Mouse (Mus musculus) Patski (cell line): ENCODE data around the gene Aknad1. TPM values are rescaled to one million over a fixed set of nuclear protein-coding genes. Genes with fewer than 3 reads are reported as not detected.
A peak's percentile ranks its signal among the peaks of the same experiment; 100 is the strongest.

ENCODE experiments used
- ATAC-seq: fragments of 100-300 bp; one replicate; pipeline ENCODE4 v1.8.0; 2021
- CTCF ChIA-PET: fragments of 350-600 bp; sonication (Branson Sonifier 250); formaldehyde crosslinking; loops from one replicate; lab custom pipeline; 2022; ENCODE audit warnings: inconsistent platforms; lab: Charles Lee
- POLR2A ChIA-PET: fragments of 350-600 bp; sonication (Branson Sonifier 250); formaldehyde crosslinking; loops from one replicate; lab custom pipeline; 2022; ENCODE audit warnings: antibody characterized with exemption, inconsistent platforms; lab: Charles Lee
- DNase-seq: peaks from one replicate; pipeline ENCODE4 v3.0.0-alpha.2; 2011; ENCODE audit warnings: low read depth, low spot score
- H3K27me3 ChIP-seq: fragments of 371-371 bp; one replicate; pipeline ENCODE4 v1.5.1; 2021
- CTCF ChIP-seq: fragments of 100-300 bp; IDR thresholded peaks from one replicate; pipeline ENCODE4 v1.5.1; 2021
- in situ Hi-C: fragments of 300-500 bp; cut with MboI; formaldehyde crosslinking; loops from 3 replicates; pipeline ENCODE4 v1.11.1; 2018; ENCODE audit warnings: low pct_unique_long_range_greater_than_20kb, mixed read lengths
- polyA plus RNA-seq: library from polyadenylated mRNA; unstranded; gene quantifications from one replicate; pipeline ENCODE4 v1.2.3, GENCODE M21; 2021

Gene Aknad1
- polyA plus RNA-seq, 1 experiment from 2014 or later = not detected

DNA sequence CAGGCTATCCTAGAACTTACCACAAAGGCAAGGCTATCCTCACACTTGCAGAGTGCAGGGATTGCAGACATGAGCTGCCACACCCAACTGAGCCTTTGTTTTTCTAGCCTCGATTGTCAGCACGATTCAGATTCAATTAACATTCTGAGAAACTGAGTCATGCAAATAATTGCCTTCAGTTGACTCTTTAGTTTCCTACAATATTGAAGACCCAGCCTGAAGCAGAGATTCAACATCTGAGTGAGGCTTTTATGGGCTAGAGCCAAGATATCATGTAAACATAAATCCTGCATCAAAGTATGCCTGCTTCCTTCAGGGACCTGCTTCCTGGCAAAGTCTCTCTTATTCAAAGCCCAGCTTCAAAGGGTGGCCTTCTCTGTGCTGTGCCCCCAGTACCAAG is 24.2 kb downstream of the Aknad1 start:
- POLR2A ChIA-PET = no interaction called here
- DNase-seq (no peak), ATAC-seq (no peak)
- no peak for TF ChIP-seq CTCF
- in situ Hi-C loops = no loop called here
- CTCF ChIA-PET = interaction anchor here (0.7 to 3.2 kb wide), 8 partner anchors 7 to 62 kb away, joined by 3 to 20 read pairs (median 5); partner anchors contain the start of gene Aknad1
- H3K27me3 ChIP-seq = no peaks in the 10 kb centered on the region

DNA sequence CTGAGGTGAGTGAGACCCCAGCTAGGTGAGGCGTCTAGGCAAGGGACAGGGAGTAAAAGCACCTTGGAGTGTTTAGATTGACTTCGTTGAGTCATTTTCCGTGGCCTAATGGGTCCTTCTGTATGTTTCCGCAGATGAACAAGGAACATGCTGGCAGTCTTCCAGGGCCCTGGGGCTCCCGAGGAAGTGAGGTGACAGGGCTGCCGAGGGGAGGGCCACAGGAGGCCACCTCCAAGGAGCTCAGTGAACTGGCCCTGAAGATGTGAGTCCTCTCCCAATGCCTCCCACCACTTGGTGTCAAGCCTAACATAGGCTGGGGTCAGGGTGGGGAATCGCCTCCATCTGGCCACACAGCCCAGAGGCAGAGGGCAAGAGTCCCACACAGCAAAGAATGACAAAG is 25.5 kb downstream of the Aknad1 start:
- CTCF ChIA-PET = interaction anchor here (1.0 to 1.9 kb wide), 2 partner anchors 14 to 113 kb away, joined by 3 to 5 read pairs; no protein-coding TSS in a partner anchor
- no peaks in the 10 kb centered on the region for H3K27me3 ChIP-seq
- in situ Hi-C loops = no loop called here
- ATAC-seq (no peak), DNase-seq (no peak)
- TF ChIP-seq CTCF = no peak
- POLR2A ChIA-PET = no interaction called here

DNA sequence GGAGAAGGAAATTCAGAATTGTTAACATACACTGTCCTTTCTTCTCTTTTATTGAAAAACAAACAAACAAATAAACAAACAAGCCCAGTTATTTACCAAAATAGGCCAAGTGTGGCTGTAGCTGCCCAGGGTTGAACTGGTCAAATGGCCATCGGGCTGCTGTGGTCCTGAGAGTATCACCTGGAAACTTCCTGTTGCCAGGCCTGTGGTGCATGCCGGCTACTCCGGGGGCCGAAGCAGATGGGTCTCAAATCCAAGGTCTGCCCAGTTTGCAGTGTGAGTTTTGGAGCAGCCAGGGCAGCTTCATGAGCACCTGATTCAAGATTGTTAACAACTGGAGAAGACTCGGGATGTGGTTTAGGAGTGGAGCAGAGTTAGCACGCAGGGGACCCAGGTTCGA is 26.0 kb downstream of the Aknad1 start:
- in situ Hi-C loops = no loop called here
- CTCF ChIA-PET = interaction anchor here (1.0 to 1.9 kb wide), 2 partner anchors 13 to 113 kb away, joined by 3 to 5 read pairs; no protein-coding TSS in a partner anchor

DNA sequence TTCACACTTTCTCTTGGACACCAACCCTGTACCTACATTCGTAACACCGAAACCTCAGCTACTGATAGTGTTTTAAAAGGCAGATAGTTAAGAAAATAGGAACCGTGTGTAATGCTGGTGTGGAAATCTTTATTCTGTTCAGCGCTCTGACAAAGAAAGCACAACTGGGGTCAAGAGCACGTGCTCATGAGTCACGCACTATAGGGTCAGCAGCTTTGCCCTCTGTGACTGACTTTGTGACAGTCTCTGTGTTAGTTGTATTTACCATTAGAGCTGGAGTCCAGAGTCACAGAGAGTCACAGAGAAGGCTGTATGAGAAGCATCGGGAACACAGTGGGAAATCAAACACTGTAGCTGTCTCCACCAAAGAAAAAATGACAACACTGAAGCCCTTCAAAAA is 27.5 kb downstream of the Aknad1 start:
- ATAC-seq = no peak
- no peak for DNase-seq
- CTCF ChIA-PET = interaction anchor here (1.0 to 8.5 kb wide), 2 partner anchors 16 to 68 kb away, joined by 5 to 104 read pairs; no protein-coding TSS in a partner anchor
- in situ Hi-C loops = no loop called here
- POLR2A ChIA-PET = no interaction called here
- TF ChIP-seq CTCF = no peak
- H3K27me3 ChIP-seq = no peaks in the 10 kb centered on the region

More for the DNA sequence above, 26.0 kb downstream of the Aknad1 start:
- no peaks in the 10 kb centered on the region for H3K27me3 ChIP-seq
- POLR2A ChIA-PET = no interaction called here
- DNase-seq (no peak), ATAC-seq (no peak)
- TF ChIP-seq CTCF = no peak

DNA sequence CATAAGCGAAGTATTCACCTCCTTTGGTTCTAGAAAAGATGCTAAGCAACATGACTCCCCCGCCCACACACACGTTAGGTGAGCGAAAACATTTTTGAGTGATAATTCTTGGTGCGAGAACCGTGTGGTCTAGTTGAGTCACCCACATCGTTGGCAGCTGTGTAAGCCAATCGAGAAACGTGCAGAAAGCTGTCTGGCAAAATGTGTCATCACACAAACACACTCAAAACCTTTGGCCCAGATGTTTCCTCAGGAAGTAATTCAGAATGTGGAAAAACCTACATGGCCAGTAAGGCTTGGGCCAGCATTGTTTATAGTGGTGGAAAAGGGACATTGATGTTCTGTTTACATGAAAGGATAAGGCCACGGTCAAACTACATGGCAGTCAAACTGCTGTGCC is 28.0 kb downstream of the Aknad1 start:
- no peak for ATAC-seq
- POLR2A ChIA-PET = no interaction called here

DNA sequence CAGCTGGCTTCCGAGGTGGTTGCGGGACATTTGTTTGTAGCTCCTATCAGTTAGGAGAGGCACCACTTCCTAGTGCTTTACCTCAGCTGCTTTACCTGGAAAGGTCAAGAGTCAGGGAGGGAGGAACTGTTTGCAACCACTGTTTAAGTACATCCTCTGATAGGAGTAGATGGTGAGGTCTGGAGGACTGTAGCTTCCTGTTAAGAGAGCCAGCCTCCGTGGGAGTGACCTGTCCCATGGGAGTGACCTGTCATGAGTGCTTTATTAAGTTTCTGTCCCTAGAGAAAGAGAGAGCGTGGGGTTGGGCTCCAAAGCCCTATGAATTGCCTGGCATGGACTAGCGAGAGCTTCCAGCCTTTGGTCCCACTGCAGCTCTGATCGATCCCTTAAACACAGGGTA is 30.1 kb downstream of the Aknad1 start:
- in situ Hi-C loops = no loop called here
- H3K27me3 ChIP-seq = no peaks in the 10 kb centered on the region
- ChIA-PET POLR2A (interaction anchor here (0.6 to 1.2 kb wide), 3 partner anchors 8 to 134 kb away, joined by 3 to 4 read pairs (median 4); no protein-coding TSS in a partner anchor), CTCF (interaction anchor here (0.9 to 8.5 kb wide), 12 partner anchors 7 to 98 kb away, joined by 3 to 104 read pairs (median 6); partner anchors contain the start of gene Gpsm2)
- TF ChIP-seq CTCF = no peak
- DNase-seq (no peak), ATAC-seq (no peak)

More for the DNA sequence above, 28.0 kb downstream of the Aknad1 start:
- CTCF ChIA-PET = interaction anchor here (8.5 kb wide), 1 partner anchor 68 kb away, joined by 104 read pairs; no protein-coding TSS in a partner anchor
- no peak for TF ChIP-seq CTCF
- no peaks in the 10 kb centered on the region for H3K27me3 ChIP-seq
- in situ Hi-C loops = no loop called here
- DNase-seq = peak; percentile 27

DNA sequence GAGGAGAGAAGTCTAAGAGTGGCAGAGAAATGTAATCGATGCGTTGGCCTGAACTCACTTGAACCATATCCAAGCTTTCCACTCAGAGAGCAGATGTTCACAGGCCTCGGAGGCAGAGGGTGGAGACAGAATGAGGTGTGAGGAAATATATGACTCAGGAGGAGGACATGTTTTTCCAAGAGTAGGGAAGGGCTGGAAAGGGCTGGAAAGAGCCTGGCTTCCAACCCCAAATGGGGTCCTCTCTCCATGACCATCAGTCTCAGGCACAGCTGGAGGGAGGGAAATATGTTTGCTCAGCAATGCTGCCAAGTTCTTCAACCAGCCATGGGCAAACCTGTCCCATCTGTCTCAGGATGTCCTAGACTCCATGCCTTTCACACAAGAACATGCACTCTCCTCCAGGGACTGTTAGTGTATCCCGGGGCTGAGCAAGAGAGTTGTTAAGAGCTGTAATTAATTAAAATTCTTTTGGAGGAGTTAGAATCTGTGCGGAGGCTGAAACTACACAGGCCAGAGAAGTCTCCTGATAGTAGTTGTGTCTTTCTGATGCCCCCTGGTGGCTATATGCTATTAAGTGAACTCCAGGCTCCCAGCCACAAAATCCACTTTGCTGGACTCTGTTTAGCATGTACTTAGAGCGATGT is 31.4 kb downstream of the Aknad1 start:
- H3K27me3 ChIP-seq = no peaks in the 10 kb centered on the region
- ATAC-seq (peak; percentile 78), DNase-seq (peak; percentile 61)
- ChIA-PET CTCF (interaction anchor here (1.0 to 8.5 kb wide), 15 partner anchors 8 to 255 kb away, joined by 3 to 104 read pairs (median 6); partner anchors contain the start of gene Gpsm2), POLR2A (interaction anchor here (0.6 to 1.6 kb wide), 3 partner anchors 9 to 347 kb away, joined by 3 to 7 read pairs (median 3); no protein-coding TSS in a partner anchor)
- TF ChIP-seq CTCF = peak; percentile 92
- in situ Hi-C loops = loop anchor here (5.0 kb wide), 1 partner anchor 64 kb away; no protein-coding TSS in a partner anchor

DNA sequence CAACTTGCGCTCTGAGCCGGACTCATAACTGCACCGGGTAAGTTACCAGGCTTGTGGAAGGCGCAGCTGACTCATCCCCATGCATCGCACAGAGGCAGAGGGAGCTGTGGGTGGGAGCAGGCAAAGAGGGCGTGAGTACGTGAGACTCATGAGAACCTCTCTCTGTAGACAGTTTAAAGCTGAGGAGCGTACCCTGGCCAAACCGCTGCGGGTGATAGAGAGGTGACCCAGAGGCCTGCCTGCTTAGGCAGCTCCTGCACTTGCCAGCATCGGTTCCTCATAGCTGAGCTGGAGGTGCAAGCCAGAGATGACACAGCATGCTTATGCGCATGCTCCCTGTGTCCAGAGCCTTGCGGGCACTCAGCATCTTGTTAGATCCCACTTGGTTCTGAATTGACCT is 32.8 kb downstream of the Aknad1 start:
- in situ Hi-C loops = loop anchor here (5.0 kb wide), 1 partner anchor 65 kb away; no protein-coding TSS in a partner anchor
- ChIA-PET CTCF (interaction anchor here (0.9 to 8.5 kb wide), 9 partner anchors 9 to 138 kb away, joined by 3 to 104 read pairs (median 7); partner anchors contain the start of gene Gpsm2), POLR2A (no interaction called here)
- no peak for TF ChIP-seq CTCF
- H3K27me3 ChIP-seq = no peaks in the 10 kb centered on the region
- no peak for ATAC-seq
- DNase-seq = no peak

DNA sequence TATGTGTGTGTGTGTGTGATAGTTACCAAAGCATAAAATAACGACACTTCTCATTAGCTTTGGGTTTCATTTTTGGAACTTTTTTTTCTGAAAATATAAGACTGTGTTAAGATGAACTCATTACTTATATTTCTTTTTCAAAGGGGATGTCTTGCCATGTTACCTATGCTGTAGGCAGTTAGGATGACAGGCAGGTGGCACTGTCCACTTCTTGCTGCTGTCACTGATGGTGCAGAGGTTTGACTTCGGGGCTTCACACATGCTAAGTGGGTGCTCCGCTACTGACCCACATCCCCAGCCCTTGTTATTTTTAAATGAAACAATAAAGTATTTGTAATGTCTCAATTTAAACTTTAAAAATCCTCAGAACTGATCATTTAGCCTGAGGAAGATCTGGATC is 33.4 kb downstream of the Aknad1 start:
- POLR2A ChIA-PET = no interaction called here
- no peak for ATAC-seq
- in situ Hi-C loops = loop anchor here (5.0 kb wide), 1 partner anchor 66 kb away; no protein-coding TSS in a partner anchor
- H3K27me3 ChIP-seq = no peaks in the 10 kb centered on the region
- no peak for DNase-seq
- TF ChIP-seq CTCF = peak; percentile 71
- CTCF ChIA-PET = interaction anchor here (0.9 to 8.5 kb wide), 10 partner anchors 9 to 137 kb away, joined by 3 to 104 read pairs (median 6); partner anchors contain the start of gene Gpsm2

DNA sequence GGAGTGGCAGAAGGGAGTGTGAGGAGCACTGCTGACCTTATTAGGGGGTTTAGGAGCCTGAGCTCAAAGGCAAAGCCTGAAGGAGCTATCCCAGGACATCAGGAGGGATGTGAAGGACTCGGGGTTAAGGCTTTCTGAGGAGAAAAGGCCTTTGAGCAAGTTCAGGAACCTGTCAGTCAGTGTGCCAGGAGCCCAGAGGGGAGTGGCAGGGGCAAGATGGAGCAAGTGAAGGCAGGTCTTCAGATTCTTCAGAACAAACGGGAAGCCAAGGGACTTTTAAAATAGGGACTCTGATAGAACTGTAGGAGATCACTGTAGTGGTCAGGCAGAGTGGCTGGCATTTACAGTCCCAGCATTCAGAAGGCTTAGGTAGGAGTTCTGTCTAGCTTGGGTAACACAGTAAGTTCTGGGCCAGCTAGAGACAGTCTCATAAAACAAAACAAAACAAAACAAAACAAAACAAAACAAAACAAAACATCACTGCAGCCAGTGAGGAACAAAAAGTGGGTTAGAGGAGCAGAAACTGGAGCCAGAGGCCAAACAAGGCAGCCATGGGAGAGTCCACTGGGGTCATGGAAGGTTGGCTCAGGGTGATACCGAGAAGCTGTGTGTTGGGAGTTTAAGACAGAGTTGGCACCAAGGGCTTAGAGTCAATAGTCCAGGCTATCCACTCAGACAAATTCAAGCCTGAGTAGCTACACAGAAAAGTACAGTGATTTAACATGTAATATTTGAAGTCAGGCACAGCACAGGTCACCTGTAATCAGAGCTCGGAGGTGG is 39.5 kb downstream of the Aknad1 start:
- CTCF ChIA-PET = interaction anchor here (0.8 to 1.6 kb wide), 9 partner anchors 8 to 78 kb away, joined by 3 to 7 read pairs (median 3); no protein-coding TSS in a partner anchor

More for the DNA sequence above, 39.5 kb downstream of the Aknad1 start:
- H3K27me3 ChIP-seq = no peaks in the 10 kb centered on the region
- TF ChIP-seq CTCF = no peak
- in situ Hi-C loops = no loop called here
- POLR2A ChIA-PET = no interaction called here
- ATAC-seq (no peak), DNase-seq (no peak)
